Mouse (Mus musculus) ZHBTc4 (cell line): ENCODE measurements around the gene Fam170b.

Source experiments
- DNase-seq: peaks from one replicate; pipeline ENCODE4 v3.0.0-alpha.2; 2011; ENCODE audit warnings: low read depth, low spot score

The Fam170b gene

DNA sequence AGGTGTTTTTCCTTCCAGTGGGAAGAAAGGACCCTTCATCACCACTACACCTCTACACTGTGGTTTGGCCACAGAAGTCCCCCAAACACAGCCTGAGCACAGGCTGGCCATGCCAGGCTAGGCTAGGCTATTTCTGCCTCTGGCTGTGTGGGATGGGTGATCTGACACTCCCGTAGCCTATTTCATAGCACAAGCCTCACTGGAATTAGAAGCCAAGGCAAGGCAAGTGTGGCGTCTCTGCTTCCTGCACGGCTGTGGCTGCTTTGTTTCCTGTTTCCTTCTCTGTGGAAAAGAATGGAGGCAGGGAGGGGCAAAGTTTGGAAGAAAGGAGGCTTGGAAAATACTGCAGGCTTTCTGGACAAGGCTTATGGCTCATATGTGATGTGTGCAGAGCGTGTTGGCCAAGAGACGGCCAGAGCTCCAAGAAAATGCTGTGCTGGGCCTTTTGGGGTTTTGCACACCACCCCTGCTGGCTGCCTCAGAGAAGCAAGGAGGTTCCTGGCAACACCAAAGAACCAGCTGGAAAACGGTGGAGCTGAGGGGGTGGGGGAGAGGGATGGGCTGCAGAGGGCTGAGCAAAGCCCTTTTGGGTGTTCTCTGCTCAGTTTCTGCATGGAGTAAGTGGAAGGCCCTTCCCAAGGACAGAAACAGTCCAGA is 5.6 kb upstream of the Fam170b start:
- DNase-seq, result peak; percentile 19

DNA sequence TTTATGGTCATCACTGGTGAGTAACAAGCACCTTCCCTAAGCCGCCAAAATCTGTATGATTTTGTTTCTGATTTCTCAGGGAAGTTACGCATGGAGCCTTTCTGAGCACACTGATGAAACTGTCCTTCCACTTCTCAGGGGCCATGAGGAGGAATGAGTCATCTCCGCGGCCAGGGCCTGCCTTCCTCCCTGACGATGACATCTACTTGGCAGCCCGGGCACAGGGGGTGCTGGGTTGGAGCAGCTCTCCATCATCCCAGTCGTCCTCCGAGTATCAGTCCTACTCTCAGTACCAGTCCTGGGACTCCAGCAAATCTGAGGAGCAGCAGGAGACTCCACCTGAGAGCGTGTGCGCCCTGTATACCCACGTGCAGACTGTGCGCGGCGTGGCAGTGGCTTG is 1.4 kb downstream of the Fam170b start:
- no peak for DNase-seq

DNA sequence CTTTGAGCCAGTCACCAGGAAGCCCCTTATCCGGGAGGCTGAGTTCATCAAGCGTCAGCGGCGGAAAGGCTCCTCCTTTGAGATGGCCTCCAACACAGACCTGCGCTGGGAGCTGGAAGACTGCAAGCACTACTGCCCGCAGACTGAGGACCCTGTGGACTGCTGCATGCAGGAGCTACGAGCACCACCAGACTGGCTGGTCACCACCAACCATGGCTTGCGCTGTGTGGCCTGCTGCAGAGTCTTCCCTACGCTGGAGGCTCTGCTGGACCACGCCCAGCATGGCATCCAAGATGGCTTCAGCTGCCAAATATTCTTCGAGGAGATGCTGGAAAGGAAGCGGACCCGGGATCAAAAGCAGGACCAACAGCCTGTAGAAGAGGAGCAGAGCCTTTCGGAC is 1.8 kb downstream of the Fam170b start:
- DNase-seq, result no peak

DNA sequence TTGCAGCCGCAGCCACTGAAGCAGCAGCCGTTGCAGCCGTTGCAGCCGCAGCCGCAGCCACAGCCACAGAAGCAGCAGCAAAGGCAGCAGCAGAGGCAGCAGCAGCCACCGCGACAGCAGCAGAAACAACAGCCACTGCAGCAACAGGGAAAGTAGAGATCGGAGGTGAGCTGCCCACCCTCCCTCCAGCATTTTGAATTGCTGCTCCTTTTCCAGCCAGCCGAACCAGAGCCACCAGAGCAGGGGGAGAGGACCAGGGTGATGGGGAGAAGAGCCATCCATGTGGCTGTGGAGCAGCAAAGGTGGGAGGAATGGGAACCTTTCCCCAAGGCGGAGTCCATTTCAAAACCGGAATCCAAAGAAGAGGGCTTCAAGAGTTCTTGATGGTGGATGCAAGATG is 2.4 kb downstream of the Fam170b start:
- DNase-seq, result no peak

DNA sequence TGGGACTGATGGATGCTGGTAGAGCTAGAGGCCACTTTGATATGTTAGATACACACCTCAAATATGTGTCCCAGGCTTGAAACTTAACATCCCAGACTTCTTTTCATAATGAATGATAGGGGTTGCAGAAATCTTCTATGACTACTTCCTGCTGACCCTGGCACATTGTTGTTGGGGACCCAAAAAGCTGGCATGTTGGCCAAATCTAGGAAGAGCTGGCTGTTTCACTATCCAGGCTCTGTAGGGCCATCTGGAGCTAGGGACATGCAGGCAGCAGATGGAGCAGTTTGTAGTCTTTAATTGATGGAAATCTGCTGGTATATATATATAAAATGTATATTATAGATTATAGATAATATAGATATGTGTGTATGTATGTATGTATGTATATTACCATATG is 8.3 kb downstream of the Fam170b start:
- no peak for DNase-seq

DNA sequence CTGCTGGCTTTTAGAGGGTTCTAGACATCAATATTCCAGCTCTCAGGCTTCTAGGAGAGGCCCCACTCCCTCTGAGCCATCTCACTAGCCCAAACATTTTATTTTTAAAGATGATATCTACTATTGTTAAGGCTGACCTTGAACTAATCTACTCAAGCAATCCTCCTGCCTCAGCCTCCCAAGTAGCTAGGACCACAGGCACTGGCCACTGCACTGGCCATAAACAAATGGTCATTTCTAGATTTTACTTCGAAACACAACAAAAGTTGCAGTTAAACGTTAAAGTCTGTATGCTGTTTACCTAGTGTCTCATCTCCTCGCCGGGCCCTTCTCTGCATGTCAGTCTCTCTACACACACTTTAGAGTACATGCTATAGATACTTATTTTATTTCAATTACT is 20.3 kb downstream of the Fam170b start:
- DNase-seq, result no peak

DNA sequence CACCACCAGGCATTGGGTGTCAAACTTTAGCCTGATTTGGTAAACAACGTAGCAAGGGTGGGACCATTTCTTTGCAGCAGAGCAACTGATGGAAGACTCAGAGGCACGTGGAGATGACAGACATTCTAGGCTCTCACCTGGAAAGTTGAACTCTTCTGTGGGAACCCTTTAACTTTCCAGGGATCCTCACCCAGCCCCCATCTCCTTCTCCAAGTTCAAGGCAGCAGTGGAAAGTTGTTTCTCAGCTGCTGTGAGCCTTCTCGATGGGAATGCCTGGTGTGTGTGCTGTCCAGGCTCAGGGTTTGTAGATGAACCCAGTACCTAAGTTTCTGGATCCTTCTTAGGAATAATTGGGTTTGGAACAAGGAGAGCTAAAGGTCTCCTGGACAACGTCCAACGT is 22.5 kb downstream of the Fam170b start:
- DNase-seq, result no peak

DNA sequence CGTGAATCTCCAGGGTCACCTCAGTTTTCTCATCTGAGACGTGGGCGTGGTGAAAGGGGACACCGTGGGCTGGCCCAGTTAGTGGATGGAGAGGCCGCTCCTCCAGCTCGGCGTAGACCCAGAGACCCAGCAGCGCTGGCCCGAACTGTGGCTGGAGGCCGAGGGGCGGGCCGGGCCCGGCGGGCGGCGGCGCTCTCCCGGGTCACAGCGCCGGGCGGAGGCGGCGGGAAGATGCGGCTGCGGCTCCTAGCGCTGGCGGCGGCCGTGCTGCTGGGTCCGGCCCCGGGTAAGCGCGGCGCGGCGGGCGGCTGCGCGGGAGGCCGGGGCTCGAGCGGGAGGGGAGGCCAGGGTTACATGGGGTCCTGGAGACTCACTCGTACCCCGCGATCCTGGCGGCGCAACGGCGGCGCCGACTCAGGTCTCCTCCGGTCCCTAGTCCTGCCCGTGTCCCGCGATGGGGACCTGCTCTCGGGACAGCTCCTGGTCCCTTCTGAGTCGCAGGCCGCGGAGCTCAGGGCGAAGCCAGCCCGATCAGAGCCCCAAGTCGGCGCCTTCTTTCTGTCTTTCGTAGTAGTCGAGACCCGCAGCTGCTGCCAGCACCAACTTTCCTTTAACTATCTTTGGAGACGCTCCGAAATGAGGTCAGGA is 23.0 kb downstream of the Fam170b start, which contains the start of gene Vstm4:
Vstm4 (plus strand) TSS at position 76 of the 648 bp plus-strand sequence.
- peak; percentile 48 for DNase-seq

DNA sequence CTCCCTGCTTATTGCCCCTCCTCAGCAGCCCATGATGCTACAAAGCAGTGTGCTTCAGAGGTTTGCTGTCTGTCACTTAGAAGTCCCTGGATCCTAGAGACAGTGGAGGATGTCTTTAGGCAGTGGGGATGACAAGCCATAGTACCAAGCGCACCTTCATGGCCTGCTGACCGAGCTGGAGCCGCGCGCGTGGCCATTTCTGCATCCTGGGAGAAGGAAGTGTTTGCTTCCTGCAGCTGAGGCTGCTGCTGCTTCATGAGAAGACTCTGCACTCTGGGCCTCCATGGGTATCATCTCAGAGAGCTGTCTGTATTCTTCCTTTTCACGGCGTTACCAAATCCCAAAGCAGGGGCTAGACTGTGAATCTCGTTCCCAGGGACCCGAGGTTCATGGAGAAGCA is 24.6 kb downstream of the Fam170b start:
- no peak for DNase-seq

DNA sequence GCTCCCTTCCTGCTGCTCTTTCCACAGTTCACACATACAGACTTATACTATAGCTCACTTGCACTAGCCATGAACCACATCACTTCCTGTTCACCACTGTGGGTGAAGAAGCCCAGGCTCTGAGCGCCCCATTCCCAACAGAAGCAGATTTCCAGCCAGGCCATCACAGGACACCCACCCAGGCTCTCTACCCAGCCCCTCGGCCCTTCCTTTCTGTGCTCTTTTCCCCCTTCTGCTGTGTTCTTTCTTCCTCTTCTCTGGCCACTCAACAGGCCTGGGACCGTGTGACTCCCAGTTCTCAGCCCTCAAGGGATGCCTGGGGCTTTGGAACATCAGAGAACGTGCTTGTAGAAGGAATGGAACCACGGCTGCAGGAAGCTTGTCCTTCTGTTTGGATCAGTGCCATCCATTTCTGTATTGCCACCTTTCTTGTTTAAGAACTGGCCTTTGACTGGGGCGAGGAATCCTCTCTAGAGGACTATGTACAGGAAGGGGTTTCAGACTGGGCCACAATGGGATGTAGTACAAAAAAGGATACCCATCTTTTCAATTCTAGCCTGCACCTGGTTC is 25.3 kb downstream of the Fam170b start:
- no peak for DNase-seq

DNA sequence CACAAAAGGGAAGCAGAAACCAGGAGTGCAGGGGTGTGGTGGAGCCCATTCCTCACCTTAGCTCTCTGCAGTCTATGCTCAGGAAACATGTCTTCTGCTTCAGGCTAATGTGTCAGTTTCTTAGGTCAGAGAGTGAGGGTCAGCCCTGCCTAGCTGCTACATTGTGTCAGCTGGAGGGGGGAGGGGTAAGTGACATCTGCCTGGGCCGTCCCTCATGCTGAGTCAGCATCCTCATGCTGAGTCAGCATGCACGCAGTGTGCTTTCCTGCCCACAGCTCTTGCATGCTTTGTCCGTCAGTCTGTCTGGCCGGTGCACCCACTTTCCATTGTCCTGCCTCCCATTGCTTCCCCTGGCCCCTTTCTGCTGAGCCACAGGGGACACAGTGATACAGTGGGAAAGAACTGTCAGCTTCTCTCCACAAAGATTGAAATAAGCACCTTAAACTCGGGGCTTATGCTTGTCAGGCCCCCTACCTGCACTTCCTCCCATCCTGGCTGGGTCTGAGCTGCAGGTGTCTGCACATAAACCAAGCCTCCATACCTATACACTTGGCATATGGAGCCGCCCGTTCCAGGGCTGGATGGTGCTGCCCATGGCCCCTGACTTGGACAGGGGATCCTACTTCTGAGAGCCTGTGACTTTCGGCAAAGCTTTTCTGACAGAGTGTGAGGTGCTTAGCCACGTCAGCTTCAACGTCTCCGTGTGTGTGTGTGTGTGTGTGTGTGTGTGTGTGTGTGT is 26.2 kb downstream of the Fam170b start:
- DNase-seq, result peak; percentile 37

DNA sequence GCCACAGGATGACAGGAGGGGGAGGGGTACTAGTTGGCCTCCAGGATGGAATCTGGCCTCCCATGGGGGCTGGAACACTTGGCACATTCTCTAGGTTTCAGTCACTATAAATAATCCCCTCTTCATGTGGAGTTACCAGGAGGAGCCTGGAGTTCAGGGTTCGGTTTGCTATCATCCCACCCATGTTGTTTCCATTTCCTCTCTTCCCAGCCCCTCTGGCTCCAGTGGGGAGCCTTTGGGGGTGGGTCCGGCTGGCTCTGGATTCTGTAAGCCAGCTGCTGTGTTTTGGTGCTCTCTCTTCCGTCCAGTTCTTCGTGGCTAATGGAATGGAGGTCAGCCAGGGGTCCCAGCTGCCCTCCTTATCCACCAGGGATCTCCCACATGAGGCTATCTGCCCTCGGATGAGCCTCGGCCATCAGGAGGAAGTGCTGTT is 27.4 kb downstream of the Fam170b start:
- no peak for DNase-seq

DNA sequence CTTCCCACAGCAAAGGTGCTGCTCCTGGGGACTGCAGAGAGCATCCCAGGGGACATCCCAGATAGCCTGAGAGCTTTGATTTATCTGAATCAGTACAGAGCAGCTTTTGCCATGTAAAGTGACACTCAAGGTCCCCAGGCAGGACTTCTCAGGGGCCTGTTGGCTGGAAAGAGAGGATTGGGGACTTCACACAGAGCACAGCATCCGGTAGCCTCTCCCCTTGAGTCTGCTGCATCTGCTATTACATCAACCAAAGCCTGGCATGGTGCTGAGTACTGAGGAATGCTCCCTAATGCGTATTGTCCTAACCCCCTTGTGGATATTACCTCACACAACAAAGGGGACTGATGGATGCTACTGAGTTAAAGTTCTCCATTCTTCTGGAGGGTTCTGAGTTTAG is 27.9 kb downstream of the Fam170b start:
- no peak for DNase-seq

DNA sequence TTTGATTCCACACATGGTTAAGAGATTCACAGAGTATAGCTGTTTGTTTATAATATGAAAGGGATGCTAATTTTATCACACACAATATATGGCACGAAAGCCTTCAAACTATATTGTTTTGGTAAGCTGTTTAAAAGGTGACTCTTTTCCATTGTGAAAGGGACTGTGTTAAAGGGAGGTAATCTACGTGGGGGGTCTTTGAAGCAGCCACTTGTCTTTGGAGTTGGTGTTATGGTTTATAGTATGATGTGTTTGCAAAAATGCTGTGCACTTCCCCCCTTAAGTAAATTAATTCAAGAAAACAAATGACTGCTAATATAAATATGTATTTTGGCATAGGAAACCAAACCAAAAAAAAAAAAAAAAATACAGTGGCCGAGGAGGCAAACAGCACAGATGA is 31.6 kb downstream of the Fam170b start:
- DNase-seq, result no peak

DNA sequence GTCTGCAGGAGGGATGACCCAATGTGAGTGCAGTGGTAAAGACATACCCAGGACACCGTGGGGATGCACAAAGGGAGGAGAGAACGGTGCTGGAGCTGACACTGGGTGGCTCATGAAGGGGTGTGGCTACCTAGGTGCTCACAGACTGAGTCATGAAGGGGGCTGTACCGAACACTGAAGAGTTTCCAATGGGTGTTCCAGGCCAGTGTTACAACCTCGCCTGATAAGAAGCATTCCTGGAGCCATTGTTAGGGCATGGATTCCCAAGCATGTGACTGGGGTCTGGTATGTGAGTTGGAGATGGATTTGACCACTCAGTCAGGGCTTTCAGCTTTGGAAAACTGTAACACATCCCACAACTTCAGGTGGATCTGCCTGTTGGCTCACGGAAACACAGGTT is 38.2 kb downstream of the Fam170b start:
- DNase-seq, result peak; percentile 20

DNA sequence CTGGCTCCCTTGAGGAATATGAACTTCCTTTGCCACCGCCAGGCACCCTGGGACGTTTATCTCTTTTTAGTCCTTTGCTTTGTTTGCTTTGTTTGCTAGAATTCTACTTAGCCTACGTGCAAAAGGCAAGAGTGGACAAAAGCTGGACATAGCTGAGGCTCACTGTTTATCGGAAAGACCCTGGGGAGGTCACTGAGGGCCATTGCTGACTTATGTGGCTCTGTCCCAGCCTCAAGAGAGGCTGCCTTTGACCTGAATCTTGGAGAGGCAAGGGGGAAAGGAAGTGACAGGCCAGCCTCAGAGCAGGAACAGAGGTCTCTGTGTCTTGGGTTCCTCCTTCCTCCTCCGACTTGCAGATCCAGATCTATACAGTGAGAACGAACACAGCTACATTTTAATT is 43.8 kb downstream of the Fam170b start:
- no peak for DNase-seq

DNA sequence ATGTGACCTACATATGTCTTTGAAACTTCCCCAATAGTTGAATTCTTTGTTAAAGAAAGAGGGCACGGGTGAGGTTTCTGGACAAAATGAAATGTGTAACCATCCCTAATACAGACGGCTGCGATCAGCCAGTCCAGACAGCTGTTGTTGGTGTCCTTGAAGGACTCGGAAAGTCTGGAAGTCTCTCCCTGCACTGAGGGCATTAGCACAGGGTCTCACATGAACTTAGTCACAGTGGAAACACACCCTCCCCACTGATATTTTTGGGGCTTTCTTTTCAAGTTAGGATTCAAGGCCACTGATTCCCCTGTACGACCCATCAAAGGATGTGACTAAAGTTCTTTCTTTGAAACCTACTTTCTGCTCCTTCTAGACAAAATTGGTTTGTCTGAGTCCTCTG is 46.6 kb downstream of the Fam170b start:
- no peak for DNase-seq

DNA sequence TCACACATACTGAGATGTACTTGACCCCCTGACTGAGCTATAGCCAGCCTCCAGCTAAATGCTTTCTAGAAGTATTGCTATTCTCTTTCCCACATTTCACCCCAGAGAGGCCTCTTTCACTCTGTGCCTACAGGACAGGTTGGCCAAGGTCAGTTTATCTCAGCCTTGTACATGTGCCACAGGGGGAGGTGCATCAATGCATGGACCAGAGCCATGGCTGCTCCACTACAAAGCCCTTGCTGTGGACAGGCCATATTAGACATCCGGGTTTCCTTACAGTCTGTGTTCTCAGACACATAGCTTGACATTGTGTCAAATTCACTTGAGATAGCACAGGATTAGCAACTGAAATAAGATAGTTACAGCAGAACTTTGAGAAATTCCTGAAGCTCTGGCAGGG is 47.9 kb downstream of the Fam170b start:
- DNase-seq, result no peak
